Mouse (Mus musculus): ENCODE results near the gene Srp14.

DNA sequence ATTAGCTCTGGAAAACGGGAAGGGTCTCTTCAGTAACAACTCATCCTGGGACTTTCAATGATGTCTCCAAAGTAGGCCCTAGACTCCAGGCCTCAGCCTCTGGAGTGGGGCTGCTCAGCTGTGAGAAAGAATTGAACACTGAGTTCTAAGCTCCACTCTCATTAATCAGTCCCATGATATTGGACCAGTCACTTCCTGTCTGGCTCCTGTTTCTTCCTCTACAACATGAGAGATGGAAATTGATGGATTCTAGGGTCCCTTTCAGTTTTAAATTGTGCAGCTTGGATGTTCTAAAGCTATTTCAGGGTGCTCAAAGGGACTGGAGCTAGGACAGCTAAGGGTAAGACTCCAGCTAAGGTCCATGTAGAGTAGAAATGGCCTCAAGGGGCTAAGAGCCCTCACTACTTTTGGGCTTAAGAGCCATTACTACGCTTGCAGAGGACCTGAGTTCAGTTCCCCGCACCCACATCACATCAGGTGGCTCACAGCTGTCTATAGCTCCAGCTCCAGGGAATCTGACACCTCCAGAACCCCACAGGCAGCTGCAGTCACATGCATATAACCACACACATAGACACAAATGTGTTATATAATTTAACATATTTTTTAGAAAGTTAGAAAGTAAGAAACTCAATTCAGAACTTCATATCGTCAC, 12.4 kb upstream of the Srp14 start:
- TF ChIP-seq CTCF (IDR thresholded peaks at IDR 0.05; ENCODE audit: insufficient read depth, low read length), result no peak
- no peak for TF ChIP-seq POLR2A (IDR thresholded peaks at IDR 0.05; ENCODE audit: borderline replicate concordance, extremely low read depth, low read depth, low read length)
